Mouse (Mus musculus): ENCODE measurements around the gene Slc44a3. TPM values are rescaled to one million over a fixed set of nuclear protein-coding genes. Genes with fewer than 3 reads are reported as not detected.

Slc44a3 gene
- polyA plus RNA-seq, 1 experiment = not detected

GRCm38 (mm10) chr3:121489462-121490118 lies 42.6 kb downstream of the Slc44a3 start:
- no peak for TF ChIP-seq GATA1 (IDR thresholded peaks at IDR 0.05; ENCODE audit: low read length)

- TF ChIP-seq GATA1 (IDR thresholded peaks at IDR 0.05; ENCODE audit: low read length) = no peak
These were observed 47.0 kb downstream of the Slc44a3 start for GRCm38 (mm10) chr3:121485201-121485600.

- TF ChIP-seq GATA1 (IDR thresholded peaks at IDR 0.05; ENCODE audit: low read length) = no peak
These were observed 48.7 kb downstream of the Slc44a3 start for GRCm38 (mm10) chr3:121483266-121484161.

- no peak for TF ChIP-seq GATA1 (IDR thresholded peaks at IDR 0.05; ENCODE audit: low read length)
These were observed 50.6 kb downstream of the Slc44a3 start for GRCm38 (mm10) chr3:121481564-121481963.

- no peak for TF ChIP-seq GATA1 (IDR thresholded peaks at IDR 0.05; ENCODE audit: low read length)
These were observed 51.2 kb downstream of the Slc44a3 start for GRCm38 (mm10) chr3:121480961-121481436.

GRCm38 (mm10) chr3:121480030-121480960 lies 51.9 kb downstream of the Slc44a3 start:
- no peak for TF ChIP-seq GATA1 (IDR thresholded peaks at IDR 0.05; ENCODE audit: low read length)

GRCm38 (mm10) chr3:121474738-121475137 lies 57.5 kb downstream of the Slc44a3 start:
- TF ChIP-seq GATA1 (IDR thresholded peaks at IDR 0.05; ENCODE audit: low read length) = no peak

- no peak for TF ChIP-seq GATA1 (IDR thresholded peaks at IDR 0.05; ENCODE audit: low read length)
These were observed 60.5 kb downstream of the Slc44a3 start for GRCm38 (mm10) chr3:121471703-121472102.

GRCm38 (mm10) chr3:121469185-121469975 lies 62.8 kb downstream of the Slc44a3 start:
- no peak for TF ChIP-seq GATA1 (IDR thresholded peaks at IDR 0.05; ENCODE audit: low read length)

GRCm38 (mm10) chr3:121468136-121468535 lies 64.1 kb downstream of the Slc44a3 start:
- no peak for TF ChIP-seq GATA1 (IDR thresholded peaks at IDR 0.05; ENCODE audit: low read length)

- no peak for TF ChIP-seq GATA1 (IDR thresholded peaks at IDR 0.05; ENCODE audit: low read length)
These were observed 65.1 kb downstream of the Slc44a3 start for GRCm38 (mm10) chr3:121467094-121467552.

- TF ChIP-seq GATA1 (IDR thresholded peaks at IDR 0.05; ENCODE audit: low read length) = no peak
These were observed 66.4 kb downstream of the Slc44a3 start for GRCm38 (mm10) chr3:121465795-121466194.

GRCm38 (mm10) chr3:121464733-121465305 lies 67.4 kb downstream of the Slc44a3 start:
- TF ChIP-seq GATA1 (IDR thresholded peaks at IDR 0.05; ENCODE audit: low read length) = no peak

- TF ChIP-seq GATA1 (IDR thresholded peaks at IDR 0.05; ENCODE audit: low read length) = no peak
These were observed 69.4 kb downstream of the Slc44a3 start for GRCm38 (mm10) chr3:121462782-121463181.
